Comparison of ENCODE assay signal across 8 mouse cellular contexts in genomic region chr9:83447771-83448170, GRCm38 (mm10). TPM values are rescaled to one million over a fixed set of nuclear protein-coding genes. Genes with fewer than 3 reads are reported as not detected.
A peak's percentile ranks its signal among the peaks of the same experiment; 100 is the strongest.
DNase-seq lines count a peak whose midpoint lies in the region; ATAC-seq and TF ChIP-seq lines count a peak whose summit lies in the region.

No protein-coding gene starts in this region.

- ATAC-seq in embryonic facial prominence, embryonic 12.5 days (ENCODE audit: insufficient number of reproducible peaks, insufficient read depth, low FRiP score, low TSS enrichment): peak; percentile 82
- ATAC-seq in limb, embryonic 14.5 days (ENCODE audit: low FRiP score, low read depth): peak; percentile 71; the same call in 1 of the 2 replicates
- peak; percentile 91 for ATAC-seq in midbrain, embryonic 13.5 days
- ATAC-seq in erythroid progenitor cell, adult 5-6 weeks (replicated peaks; ENCODE audit: low FRiP score, poor library complexity, severe bottlenecking): no peak

- H3K4me3 ChIP-seq in embryonic facial prominence, embryonic 12.5 days: peak overlapping the region; percentile 41
- peak overlapping the region; percentile 66 for H3K4me3 ChIP-seq in kidney, adult 2 months (ENCODE audit: insufficient read depth, low read depth, low read length)
- H3K4me3 ChIP-seq in limb, embryonic 14.5 days (replicated peaks; ENCODE audit: low read length): peak overlapping the region; percentile 41
- H3K4me3 ChIP-seq in midbrain, embryonic 13.5 days (replicated peaks): peak overlapping the region; percentile 41

- H3K4me1 ChIP-seq in embryonic facial prominence, embryonic 12.5 days: no peaks in the 10 kb centered on the region
- 0 out of 2 replicates have a peak, but pooled peaks cover 2% of the 10 kb centered on the region for H3K4me1 ChIP-seq in kidney, adult 2 months (ENCODE audit: control insufficient read depth, insufficient read depth, low read length)
- no peaks in the 10 kb centered on the region for H3K4me1 ChIP-seq in limb, embryonic 14.5 days (ENCODE audit: control insufficient read depth, insufficient read depth, low read length)
- H3K4me1 ChIP-seq in midbrain, embryonic 13.5 days (replicated peaks): peaks cover 13% of the 10 kb centered on the region

- TF ChIP-seq POLR2A in kidney, adult 2 months (IDR thresholded peaks at IDR 0.05; ENCODE audit: low read depth, low read length): peak; percentile 51
- 0 out of 2 replicates have a peak, but pooled peaks have one; percentile 33 for TF ChIP-seq POLR2A in limb, embryonic 14.5 days (IDR thresholded peaks at IDR 0.05; ENCODE audit: borderline replicate concordance, extremely low read depth, insufficient read depth, insufficient read length)

- H3K27me3 ChIP-seq in embryonic facial prominence, embryonic 12.5 days: no peaks in the 10 kb centered on the region
- no peaks in the 10 kb centered on the region for H3K27me3 ChIP-seq in kidney, adult 2 months (replicated peaks; ENCODE audit: control insufficient read depth, insufficient read depth, low read length)
- H3K27me3 ChIP-seq in limb, embryonic 14.5 days (ENCODE audit: control insufficient read depth, insufficient read depth, low read length): no peaks in the 10 kb centered on the region
- no peaks in the 10 kb centered on the region for H3K27me3 ChIP-seq in midbrain, embryonic 13.5 days

- WGBS in embryonic facial prominence, embryonic 12.5 days: 2% methylated on average over 22 of the region's 22 CpGs
- 3% methylated on average over 22 of the region's 22 CpGs for WGBS in kidney, adult 2 months
- 2% methylated on average over 22 of the region's 22 CpGs for WGBS in limb, embryonic 14.5 days
- 3% methylated on average over 22 of the region's 22 CpGs for WGBS in midbrain, embryonic 13.5 days

- no peaks in the 10 kb centered on the region for H3K9me3 ChIP-seq in embryonic facial prominence, embryonic 12.5 days
- H3K9me3 ChIP-seq in limb, embryonic 14.5 days (ENCODE audit: control insufficient read depth, low read length): no peaks in the 10 kb centered on the region
- H3K9me3 ChIP-seq in midbrain, embryonic 13.5 days: no peaks in the 10 kb centered on the region

- H3K4me2 ChIP-seq in embryonic facial prominence, embryonic 12.5 days (replicated peaks): peak overlapping the region; percentile 59
- H3K4me2 ChIP-seq in limb, embryonic 14.5 days (replicated peaks; ENCODE audit: low read depth, low read length, severe bottlenecking): peak overlapping the region; percentile 67
- H3K4me2 ChIP-seq in midbrain, embryonic 13.5 days (replicated peaks): peak overlapping the region; percentile 60

- DNase-seq in adrenal gland, postnatal 25 days: peak; percentile 54
- peak; percentile 75 to 81 for DNase-seq in heart, adult 9 months (ENCODE audit: low spot score in 2 of 2)
- DNase-seq in kidney, adult 2 months: peak; percentile 69
- DNase-seq in limb, embryonic 14.5 days (ENCODE audit: low spot score): peak; percentile 13
- DNase-seq in spleen, adult 12 weeks (ENCODE audit: low spot score): peak; percentile 21

- peak overlapping the region; percentile 64; the same call in 1 of the 2 replicates for H3K9ac ChIP-seq in embryonic facial prominence, embryonic 12.5 days
- H3K9ac ChIP-seq in limb, embryonic 14.5 days (ENCODE audit: low read depth, low read length, severe bottlenecking): peak overlapping the region; percentile 62
- H3K9ac ChIP-seq in midbrain, embryonic 13.5 days (replicated peaks): peak overlapping the region; percentile 71

- H3K36me3 ChIP-seq in embryonic facial prominence, embryonic 12.5 days: no peaks in the 10 kb centered on the region
- H3K36me3 ChIP-seq in kidney, adult 2 months (ENCODE audit: control insufficient read depth, insufficient read depth, low read length): no peaks in the 10 kb centered on the region
- no peaks in the 10 kb centered on the region for H3K36me3 ChIP-seq in limb, embryonic 14.5 days (ENCODE audit: control insufficient read depth, insufficient read depth, low read length)
- no peaks in the 10 kb centered on the region for H3K36me3 ChIP-seq in midbrain, embryonic 13.5 days

- TF ChIP-seq CTCF in kidney, adult 2 months (conservative IDR thresholded peaks at IDR 0.05; ENCODE audit: insufficient read depth, insufficient read length, low read depth, low read length): no peak

- H3K27ac ChIP-seq in embryonic facial prominence, embryonic 12.5 days: no peak overlapping the region
- peak overlapping the region; percentile 88 for H3K27ac ChIP-seq in kidney, adult 2 months (ENCODE audit: insufficient read depth, low read depth, low read length)
- no peak overlapping the region for H3K27ac ChIP-seq in limb, embryonic 14.5 days (replicated peaks; ENCODE audit: low read depth, low read length)
- peak overlapping the region; percentile 69 for H3K27ac ChIP-seq in midbrain, embryonic 13.5 days

RNA-seq across cellular contexts. Expression of gene Lca5, which starts 6.8 kb away (rescaled TPM):
- 4.9 and 7.6 TPM in 2 replicates for total RNA-seq in adrenal gland, postnatal 25 days (2021)
- polyA plus RNA-seq in embryonic facial prominence, embryonic 12.5 days (2016; fragmentation: Nextera tagmentation; extraction: Ambion mirVana): 21.0 and 23.9 TPM in 2 replicates
- polyA plus RNA-seq in kidney, adult 2 months (2012; rRNA removed): 0.48 and 0.60 TPM in 2 replicates
- 8.0 and 11.7 TPM in 2 replicates for polyA plus RNA-seq in limb, embryonic 14.5 days (2012; rRNA removed)
- polyA plus RNA-seq in limb, embryonic 14.5 days (2014; fragmentation: Nextera tagmentation; extraction: Ambion mirVana): 17.9 and 19.7 TPM in 2 replicates
- 19.0 and 24.7 TPM in 2 replicates for polyA plus RNA-seq in midbrain, embryonic 13.5 days (2015; fragmentation: Nextera tagmentation; extraction: Ambion mirVana)
- 3.2 TPM in 1 of 2 replicates, not detected in the other for total RNA-seq in erythroid progenitor cell, adult 5-6 weeks (2015; ENCODE audit: low replicate concordance)
- not detected in 2 replicates for total RNA-seq in erythroid progenitor cell, adult 5-6 weeks (2017; ENCODE audit: low replicate concordance)

Comparison
In these comparisons a context has a peak if more than half of its experiments do, and no peak if none do; other contexts are left out.
1. DNase-seq: peak in every context shown above with its lines; median percentile 78 in heart, adult 9 months; 69 in kidney, adult 2 months; 54 in adrenal gland, postnatal 25 days; 21 in spleen, adult 12 weeks; 13 in limb, embryonic 14.5 days.
2. H3K27ac ChIP-seq: peak in kidney, adult 2 months (single experiment) and midbrain, embryonic 13.5 days (single experiment); none in embryonic facial prominence, embryonic 12.5 days (single experiment) and limb, embryonic 14.5 days (single experiment).
3. Peak in every context shown above with its lines, with median percentiles within 50 percentile points of each other: H3K4me2 ChIP-seq, H3K4me3 ChIP-seq and H3K9ac ChIP-seq.